Mouse (Mus musculus): ENCODE measurements around the gene Arv1.

The Arv1 gene

DNA sequence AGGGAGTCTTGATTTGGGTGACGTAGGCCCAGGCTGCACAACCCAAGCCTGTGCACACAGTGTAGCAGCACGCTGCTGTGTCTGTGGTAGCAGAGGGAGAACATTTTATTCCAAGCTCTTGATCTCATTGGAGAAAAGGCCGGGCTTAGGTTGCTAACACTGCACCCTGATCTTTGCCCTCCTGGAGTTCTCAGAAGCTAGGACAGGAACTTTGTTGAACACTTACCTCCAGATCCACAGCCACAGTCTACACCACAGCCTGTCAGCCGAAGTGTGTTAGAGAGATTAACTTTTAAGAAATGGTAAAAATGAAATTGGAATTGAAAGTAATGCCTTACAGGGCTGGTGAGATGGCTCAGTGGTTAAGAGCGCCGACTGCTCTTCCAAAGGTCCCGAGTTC, 2.4 kb downstream of the Arv1 start:
- DNase-seq (ENCODE audit: extremely low spot score, low spot score) = no peak

DNA sequence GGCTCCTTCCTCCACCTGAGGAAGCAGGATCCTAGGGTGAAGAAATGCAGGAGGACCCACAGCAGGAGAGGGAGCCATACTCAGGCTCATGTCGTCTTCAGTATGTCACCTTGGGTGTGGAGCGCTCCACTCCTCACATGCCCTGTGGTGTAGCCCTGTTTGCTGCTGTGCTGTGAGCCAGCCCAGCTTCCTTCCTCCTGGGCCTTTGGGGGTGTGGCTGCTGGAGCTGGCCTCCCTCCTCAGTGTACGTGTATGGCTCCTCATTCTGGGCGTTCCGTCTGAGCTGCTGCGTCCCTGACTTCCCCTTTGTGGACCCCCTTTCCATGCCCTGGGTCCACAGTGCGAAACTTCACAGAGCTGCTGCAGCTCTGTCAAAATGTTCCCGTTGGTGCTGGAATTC, 10.9 kb downstream of the Arv1 start:
- DNase-seq (ENCODE audit: extremely low spot score, low spot score) = no peak

DNA sequence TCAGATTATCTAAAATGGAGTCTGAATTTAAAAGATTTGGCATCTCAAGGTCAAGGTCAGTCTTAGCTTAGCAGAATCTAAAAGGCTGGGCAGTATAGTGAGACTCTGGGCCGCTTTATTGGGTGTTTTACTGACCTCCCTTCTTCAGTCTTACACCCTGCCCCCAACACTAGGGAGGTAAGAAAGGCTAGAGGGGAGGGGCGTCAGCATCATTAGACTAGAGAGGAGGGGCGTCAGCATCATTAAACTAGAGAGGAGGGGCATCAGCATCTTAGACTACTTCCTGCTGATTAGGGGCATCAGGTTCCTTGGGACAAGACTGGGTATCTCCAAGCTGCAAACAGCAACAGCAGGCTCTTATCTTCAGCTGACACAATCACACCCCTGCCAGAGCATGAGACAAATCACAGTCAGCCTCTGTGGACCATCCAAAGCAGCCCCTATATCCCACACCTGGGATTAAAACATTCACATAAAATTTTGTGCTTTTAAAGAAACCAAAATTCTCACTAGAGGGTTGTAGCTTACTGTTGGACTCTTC, 13.5 kb downstream of the Arv1 start:
- DNase-seq (ENCODE audit: extremely low spot score, low spot score) = no peak

DNA sequence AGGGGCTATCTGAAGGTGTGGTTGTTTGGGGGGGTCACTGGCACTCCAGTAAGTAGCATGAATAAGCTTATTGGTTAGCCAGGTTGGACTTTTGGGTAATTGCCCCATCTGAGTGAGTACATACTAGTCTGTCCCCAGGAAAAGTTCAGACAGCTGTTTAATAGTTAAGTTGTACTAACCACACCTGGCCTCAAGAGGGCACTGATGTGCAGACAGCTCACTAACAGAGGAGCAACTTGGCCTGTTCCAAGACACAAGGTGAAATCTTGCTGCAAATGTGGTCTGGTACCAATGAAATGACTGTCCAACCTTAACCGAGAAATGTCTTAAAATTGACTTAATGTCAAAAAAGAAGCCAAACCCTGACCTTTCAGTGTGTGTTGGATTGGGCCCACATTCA, 17.3 kb downstream of the Arv1 start:
- DNase-seq (ENCODE audit: extremely low spot score, low spot score) = no peak

DNA sequence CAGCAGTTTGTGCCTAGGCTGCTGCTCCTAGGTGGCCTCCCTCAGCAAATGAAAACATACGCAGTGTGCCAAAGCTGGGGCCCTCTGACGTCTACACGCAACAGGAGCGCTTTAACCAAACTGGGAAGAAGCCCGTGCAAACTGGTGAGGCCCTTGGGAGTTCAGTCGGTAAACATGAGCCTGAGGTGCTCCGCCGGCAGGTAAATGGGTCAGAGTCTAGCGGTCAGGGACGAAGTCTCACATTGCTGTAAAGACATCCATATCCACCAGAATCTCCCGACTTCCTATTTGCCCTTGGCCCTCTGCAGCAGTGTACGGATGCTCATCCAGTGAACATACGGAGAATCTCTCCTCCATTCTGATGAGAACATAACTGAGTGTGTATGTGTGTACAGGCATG, 24.7 kb downstream of the Arv1 start:
- DNase-seq (ENCODE audit: extremely low spot score, low spot score) = no peak

DNA sequence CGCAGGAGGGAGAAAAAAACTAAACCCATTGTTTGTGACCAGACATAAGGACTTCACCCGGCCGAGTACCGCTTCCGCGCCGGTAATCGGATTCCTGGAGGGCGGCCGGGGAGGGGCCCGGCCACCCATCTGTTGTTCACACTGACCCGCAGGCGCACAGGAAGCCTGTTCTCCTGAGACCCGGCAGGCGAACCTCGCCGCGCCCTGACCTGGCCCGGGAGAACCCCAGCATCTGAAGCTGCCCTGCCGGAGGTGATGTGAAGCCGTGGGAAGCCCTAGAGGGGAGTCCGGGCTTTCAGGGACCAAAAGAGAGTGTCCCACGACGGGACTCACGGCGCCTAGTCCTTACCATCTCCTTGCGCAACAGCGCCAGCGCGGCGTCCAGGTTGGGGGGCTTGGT, 29.3 kb downstream of the Arv1 start:
- DNase-seq (ENCODE audit: extremely low spot score, low spot score) = peak; percentile 50

DNA sequence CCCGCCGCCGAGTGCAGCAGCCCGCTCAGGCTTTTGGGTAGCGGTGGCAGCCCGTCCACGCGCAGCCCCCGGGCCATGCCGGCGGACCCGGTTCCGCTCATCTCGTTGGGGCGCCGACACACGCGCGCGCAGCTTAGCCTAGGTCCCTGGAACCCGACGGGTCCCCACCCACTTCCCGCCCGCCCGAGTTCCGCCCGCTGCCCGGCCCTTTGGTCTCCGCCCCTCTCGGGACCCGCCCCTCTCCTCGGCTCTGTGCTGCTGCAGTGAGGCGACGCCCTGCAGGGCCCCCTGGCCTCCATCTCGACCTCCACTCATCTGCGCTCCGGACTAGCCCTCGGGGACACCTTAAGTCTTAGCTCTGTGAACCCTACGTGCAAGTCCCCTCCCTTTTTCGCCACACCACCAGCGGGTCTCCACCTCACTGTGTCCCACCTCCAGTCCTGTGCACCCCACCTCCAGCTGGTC, 29.8 kb downstream of the Arv1 start, which contains the start of gene Fam89a:
Gene Fam89a, minus strand, starts transcription at position 124 of the 465 bp plus-strand sequence.
- DNase-seq (ENCODE audit: extremely low spot score, low spot score) = peak; percentile 65

DNA sequence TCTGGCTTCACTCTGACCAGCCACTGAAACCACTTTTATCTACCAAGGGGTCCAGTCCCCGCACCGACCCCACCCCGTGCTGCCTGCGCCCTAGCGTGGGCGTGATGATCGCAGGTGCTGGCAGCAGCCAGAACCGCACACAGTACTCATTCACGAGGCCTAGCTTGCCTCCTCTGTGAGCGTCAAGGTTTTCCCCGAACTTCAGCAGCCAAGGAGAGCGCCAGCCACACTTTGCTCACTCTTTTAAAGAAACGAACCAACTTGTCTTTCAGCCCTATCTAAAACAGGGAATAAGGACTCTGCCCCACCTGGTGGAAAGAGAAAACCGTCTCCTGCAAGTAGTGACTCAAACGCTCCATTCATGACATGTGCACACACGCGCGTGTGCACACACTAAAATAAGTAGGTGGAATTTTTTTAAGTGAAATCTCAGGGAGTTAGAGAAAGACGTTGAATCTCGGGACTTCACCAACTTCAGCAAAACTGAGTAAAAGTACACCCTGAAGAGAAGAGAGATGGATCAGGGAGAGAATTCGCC, 30.5 kb downstream of the Arv1 start:
- no peak for DNase-seq (ENCODE audit: extremely low spot score, low spot score)

DNA sequence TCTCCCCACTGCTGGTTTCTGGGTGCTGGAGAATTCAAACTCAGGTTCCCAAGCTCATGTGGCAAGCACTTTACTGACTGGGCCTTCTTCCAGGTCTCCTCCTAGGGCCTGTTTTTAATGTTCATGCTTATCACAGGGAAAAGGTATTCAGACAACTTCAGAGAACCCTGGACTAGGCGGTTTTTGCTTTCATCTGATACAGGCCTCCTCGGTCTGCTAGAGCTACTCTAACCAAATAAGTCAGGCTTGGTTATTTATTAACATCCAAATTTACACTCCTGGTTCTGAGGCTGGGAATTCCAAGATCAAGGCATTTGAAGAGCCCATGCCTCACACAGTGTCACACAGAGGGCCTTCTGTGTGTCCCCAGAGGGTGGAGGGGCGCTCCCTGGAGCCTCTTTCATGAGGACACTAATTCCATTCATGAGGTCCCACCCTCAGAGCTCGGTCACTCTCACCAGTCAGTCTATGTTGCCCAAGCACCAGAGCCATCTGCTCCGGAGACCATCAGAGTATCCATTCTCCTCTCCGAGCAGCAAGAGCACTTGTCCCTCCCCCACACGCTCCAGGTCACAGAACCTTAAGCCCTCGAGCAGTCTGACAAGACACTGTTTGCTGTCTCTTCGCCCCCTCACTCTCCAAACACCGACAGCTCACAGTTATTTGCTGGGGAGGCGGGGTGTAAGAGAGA, 32.3 kb downstream of the Arv1 start:
- no peak for DNase-seq (ENCODE audit: extremely low spot score, low spot score)

DNA sequence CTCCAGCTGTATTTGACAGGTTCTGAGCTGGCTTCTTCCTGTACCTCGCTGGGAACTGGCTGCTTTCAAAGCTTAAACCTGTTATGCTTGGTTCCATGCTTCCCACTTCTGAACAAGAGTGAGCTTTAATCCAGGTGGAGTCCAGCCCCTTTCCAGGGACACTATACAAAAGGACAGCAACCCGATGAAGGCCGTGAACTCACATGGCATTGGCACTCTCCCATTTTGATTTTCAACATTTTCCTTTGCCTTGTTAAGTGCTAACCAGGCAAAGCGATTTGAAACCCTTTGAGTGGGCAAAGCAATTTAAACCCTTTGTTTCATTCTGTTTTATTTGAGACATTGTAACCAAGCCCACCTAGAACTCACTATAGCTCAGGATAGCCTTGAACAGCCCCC, 32.9 kb downstream of the Arv1 start:
- no peak for DNase-seq (ENCODE audit: extremely low spot score, low spot score)

DNA sequence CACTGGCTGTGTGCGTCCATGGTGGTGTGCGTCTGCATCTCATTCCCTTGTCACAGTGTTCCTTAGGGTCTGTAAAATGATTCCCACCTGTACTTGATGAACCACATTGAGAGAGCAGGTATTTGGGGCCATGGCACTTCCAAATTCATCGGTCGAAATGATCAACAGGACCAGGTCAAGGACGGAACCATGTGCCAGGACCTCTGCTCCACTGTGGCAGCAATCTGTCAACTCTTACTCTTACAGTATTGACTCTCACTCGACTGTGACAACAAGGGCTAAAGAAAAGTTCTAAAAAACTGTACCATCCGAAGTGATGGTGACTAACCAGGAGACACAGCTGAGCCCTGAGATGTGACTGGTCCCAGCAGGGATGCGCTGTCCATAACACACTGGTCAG, 33.5 kb downstream of the Arv1 start:
- DNase-seq (ENCODE audit: extremely low spot score, low spot score) = no peak

DNA sequence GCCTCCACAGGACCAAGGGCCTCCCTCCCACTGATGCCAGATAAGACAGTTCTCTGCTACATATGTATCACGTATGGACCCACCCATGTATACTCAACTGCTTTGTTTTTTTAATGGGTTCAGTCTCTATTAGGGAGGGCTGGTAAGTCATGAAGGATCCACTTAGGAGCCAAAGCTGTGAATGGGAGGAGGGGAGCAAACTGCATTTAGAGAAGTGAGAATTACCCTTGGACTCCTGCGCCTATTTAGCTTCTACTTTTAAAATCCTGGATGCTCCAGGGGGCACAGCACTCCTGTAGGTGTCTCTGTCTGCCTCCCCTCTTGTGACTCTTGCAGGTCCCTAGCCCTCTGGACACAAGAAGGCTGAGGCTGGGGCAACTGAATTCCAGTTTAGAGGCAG, 34.2 kb downstream of the Arv1 start:
- no peak for DNase-seq (ENCODE audit: extremely low spot score, low spot score)

DNA sequence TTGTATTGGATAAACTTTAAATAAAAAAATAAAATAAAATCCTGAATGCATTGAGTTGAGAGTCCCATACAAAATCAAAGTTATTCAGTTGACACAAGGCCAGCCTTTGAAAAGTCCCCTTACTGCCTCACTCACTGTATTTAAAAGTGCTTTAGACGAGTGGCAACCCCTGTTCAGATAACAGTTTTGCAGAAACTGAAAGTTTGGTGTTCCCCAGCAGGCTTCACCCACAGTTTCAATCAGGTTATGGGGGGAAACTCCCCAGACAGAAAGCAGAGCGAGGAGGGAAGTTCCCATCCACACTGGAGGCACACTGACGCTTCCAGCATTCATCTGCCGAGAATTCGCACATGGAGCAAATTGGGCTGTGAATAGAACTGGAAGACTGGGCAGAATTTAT, 34.7 kb downstream of the Arv1 start:
- no peak for DNase-seq (ENCODE audit: extremely low spot score, low spot score)

DNA sequence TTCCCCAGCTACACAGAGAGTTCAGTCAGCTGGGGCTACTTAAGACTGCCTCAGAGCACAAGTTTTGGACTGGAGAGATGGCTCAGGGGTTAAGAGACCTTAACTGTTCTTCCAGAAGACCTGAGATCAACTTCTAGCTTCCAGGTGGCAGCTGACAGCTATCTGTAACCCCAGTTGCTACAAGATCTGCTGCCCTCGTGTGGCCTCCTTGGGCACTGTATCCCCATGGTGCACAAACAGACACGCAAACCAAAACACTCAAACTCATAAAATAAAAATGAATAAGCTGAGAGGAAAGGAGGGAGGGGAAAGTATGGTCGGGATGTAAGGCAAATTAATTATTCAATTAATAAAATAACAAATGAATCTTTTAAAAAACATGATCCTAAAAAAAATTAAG, 36.6 kb downstream of the Arv1 start:
- no peak for DNase-seq (ENCODE audit: extremely low spot score, low spot score)

DNA sequence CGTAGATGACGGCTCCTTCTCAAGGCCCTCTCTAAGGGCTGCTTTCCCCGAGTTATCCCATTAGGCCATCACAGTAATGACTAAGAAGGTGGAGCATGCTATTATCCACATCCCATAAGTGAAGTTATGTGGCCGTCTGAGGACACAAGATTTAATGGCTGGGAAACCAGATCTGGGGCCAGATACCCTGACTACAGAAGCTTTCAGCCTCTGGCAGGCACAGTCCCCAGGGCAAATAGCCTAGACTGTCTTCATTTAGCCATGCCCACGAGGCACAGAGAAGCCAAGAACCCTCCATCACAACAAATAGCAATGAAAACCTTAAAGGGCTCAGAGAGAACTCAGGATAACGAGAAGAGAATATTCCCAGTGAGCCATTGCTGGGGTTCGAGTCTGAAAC, 41.1 kb downstream of the Arv1 start:
- DNase-seq (ENCODE audit: extremely low spot score, low spot score) = no peak

DNA sequence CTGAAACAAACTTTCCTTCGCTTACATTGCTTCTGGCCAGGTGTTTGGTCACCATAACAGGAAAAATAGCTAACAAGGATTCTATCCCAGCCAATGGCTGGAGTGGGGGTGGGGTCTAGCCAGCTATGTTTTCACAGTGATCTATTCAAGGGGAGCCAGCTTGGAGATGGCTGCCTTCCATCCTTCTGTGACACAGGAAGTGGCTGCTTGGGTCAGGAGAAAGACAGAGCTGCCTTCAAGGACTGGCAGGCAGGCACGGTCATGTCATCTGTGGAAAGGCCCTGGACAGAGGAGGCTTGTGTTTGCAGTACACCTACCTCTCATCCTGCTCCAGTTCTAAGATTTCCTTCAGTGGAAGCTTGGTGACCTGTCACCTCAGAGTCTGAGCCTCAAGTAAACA, 50.5 kb downstream of the Arv1 start:
- no peak for DNase-seq (ENCODE audit: extremely low spot score, low spot score)

DNA sequence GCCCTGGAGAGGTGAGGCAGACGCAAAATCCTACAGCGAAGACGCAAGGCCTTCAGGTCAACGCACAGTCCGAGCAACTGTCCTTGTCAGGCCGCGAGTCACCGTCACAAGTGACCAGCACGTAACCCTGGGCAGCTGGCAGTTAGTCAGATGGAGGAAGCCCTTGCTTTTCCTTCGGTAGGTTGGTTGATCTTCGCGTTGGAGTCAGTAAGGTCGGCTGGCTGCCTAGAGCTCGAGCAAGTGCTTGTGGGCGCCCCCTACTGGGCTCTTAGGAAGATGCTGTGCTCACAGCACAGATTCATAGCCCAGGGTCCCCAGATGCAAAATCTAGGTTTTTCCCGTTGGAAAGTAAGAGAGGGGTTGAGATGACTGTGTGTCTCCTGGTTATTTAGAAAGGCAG, 53.8 kb downstream of the Arv1 start:
- peak; percentile 75 for DNase-seq (ENCODE audit: extremely low spot score, low spot score)

DNA sequence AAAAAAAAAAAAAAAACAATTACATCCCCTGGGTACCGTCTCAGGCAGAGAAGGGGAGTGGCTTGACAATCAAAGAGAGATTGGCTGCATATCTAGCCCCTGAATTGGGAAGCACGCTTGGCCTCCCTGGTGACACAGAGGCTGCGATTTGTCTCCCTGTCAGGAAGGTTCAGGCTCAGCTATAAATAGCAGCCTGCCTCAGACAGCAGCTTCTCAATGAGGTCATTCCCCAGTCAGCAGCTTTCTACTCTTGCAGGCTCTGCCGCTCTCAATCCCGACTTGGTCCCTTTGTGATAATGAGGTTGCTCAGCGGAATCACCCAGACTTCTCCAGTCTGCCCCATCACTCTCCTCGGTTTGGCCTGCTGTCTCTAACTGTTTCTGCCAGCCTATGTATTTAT, 58.3 kb downstream of the Arv1 start:
- peak; percentile 40 for DNase-seq (ENCODE audit: extremely low spot score, low spot score)

DNA sequence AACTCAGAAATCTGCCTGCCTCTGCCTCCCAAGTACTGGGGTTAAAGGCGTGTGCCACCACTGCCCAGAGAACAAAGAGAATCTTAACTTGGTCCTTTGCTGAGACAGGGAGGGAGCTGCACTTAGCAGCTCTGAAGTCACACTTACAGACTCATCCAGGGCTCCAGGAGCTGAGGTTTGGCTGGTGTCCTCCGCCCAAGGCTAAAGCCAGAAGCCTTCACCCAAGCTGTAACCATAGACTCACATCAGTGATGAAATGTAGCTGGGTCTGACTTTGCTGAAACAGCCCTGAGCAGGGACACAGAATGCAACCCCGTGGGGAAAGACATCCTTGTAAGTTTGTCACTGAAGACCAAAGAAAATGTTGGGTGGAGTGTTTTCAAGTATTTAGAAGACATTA, 60.5 kb downstream of the Arv1 start:
- DNase-seq (ENCODE audit: extremely low spot score, low spot score) = no peak

DNA sequence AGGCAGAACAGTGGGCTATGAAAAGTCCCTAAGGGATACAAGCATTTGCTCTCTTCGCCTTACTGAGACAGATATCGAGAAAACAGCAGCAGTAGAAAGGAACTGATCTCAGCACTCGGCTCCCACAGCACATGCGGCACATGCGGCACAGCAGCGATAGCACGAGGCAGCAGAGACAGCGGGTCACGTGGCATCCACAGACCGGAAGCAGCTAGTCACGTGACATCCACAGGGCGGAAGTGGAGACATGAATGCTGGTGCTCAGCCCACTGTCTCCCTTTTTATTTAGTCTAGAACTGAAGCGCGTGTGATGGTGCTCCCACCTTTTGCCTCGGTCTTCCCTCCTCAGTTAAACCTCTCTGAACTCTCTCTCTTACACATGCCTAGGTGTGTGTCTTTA, 61.3 kb downstream of the Arv1 start:
- DNase-seq (ENCODE audit: extremely low spot score, low spot score) = no peak
